Mouse (Mus musculus): ENCODE data around the gene Nsmce1.
A peak's percentile ranks its signal among the peaks of the same experiment; 100 is the strongest.
"Not testable (repeated sequence)": the region's sequence is repeated elsewhere in the genome, so short reads cannot be mapped to it uniquely, and the experiment has no call there.

Gene Nsmce1

GRCm38 (mm10) chr7:125433874-125434273, 57.5 kb downstream of the Nsmce1 start:
- no peak for DNase-seq (ENCODE audit: low spot score)

- no peak for DNase-seq (ENCODE audit: low spot score)
Observed at GRCm38 (mm10) chr7:125430170-125430842, 61.1 kb downstream of the Nsmce1 start.

GRCm38 (mm10) chr7:125428816-125429500, 62.4 kb downstream of the Nsmce1 start:
- not testable (repeated sequence) for DNase-seq (ENCODE audit: low spot score)

- DNase-seq (ENCODE audit: low spot score) = no peak
Observed at GRCm38 (mm10) chr7:125428381-125428780, 63.0 kb downstream of the Nsmce1 start.

- DNase-seq (ENCODE audit: low spot score) = peak; percentile 21
Observed at GRCm38 (mm10) chr7:125427492-125428090, 63.8 kb downstream of the Nsmce1 start.

GRCm38 (mm10) chr7:125423056-125423455, 68.3 kb downstream of the Nsmce1 start:
- no peak for DNase-seq (ENCODE audit: low spot score)

- no peak for DNase-seq (ENCODE audit: low spot score)
Observed at GRCm38 (mm10) chr7:125421911-125422310, 69.5 kb downstream of the Nsmce1 start.

- peak; percentile 11 for DNase-seq (ENCODE audit: low spot score)
Observed at GRCm38 (mm10) chr7:125420190-125420589, 71.2 kb downstream of the Nsmce1 start.

- DNase-seq (ENCODE audit: low spot score) = no peak
Observed at GRCm38 (mm10) chr7:125418413-125418812, 73.0 kb downstream of the Nsmce1 start.

All from testis, postnatal 14 days (tissue).